Mouse (Mus musculus): ENCODE results near the gene Adgrl1. TPM values are rescaled to one million over a fixed set of nuclear protein-coding genes. Genes with fewer than 3 reads are reported as not detected.
A peak's percentile ranks its signal among the peaks of the same experiment; 100 is the strongest.

Gene Adgrl1
- polyA plus RNA-seq, 1 experiment from 2014 or later = 7.1 TPM

- no peaks in the 10 kb centered on the region for H3K36me3 ChIP-seq
- H3K4me2 ChIP-seq = no peak overlapping the region
- H3K27ac ChIP-seq = no peak overlapping the region
- no peak overlapping the region for H3K4me3 ChIP-seq
- 55% methylated on average over 2 of the region's 2 CpGs for WGBS
- H3K9me3 ChIP-seq (replicated peaks) = no peaks in the 10 kb centered on the region
- no peak for ATAC-seq (replicated peaks; ENCODE audit: insufficient number of reproducible peaks, insufficient read depth, low FRiP score, low read depth)
- H3K4me1 ChIP-seq (replicated peaks) = no peaks in the 10 kb centered on the region
- no peak overlapping the region for H3K9ac ChIP-seq
- peaks cover 3% of the 10 kb centered on the region; the same call in 1 of the 2 replicates for H3K27me3 ChIP-seq
Measured at GRCm38 (mm10) chr8:83888409-83888808, 11.5 kb upstream of the Adgrl1 start.

GRCm38 (mm10) chr8:83892061-83892460, 7.8 kb upstream of the Adgrl1 start:
- Histone ChIP-seq H3K27me3 (peaks cover 31% of the 10 kb centered on the region), H3K9me3 (replicated peaks) (no peaks in the 10 kb centered on the region), H3K9ac (no peak overlapping the region), H3K4me3 (no peak overlapping the region), H3K27ac (no peak overlapping the region), H3K4me1 (replicated peaks) (peaks cover 2% of the 10 kb centered on the region), H3K4me2 (no peak overlapping the region), H3K36me3 (no peaks in the 10 kb centered on the region)
- ATAC-seq (replicated peaks; ENCODE audit: insufficient number of reproducible peaks, insufficient read depth, low FRiP score, low read depth) = no peak
- WGBS = 51% methylated on average over 4 of the region's 4 CpGs

- under 1% methylated on average over 5 of the region's 5 CpGs for WGBS
- no peak overlapping the region for H3K27ac ChIP-seq
- no peak for ATAC-seq (replicated peaks; ENCODE audit: insufficient number of reproducible peaks, insufficient read depth, low FRiP score, low read depth)
Measured at GRCm38 (mm10) chr8:83893915-83894314, 6.0 kb upstream of the Adgrl1 start.

GRCm38 (mm10) chr8:83895894-83896293, 4.0 kb upstream of the Adgrl1 start:
- Histone ChIP-seq H3K4me1 (replicated peaks) (peaks cover 19% of the 10 kb centered on the region), H3K27me3 (peaks cover 33% of the 10 kb centered on the region), H3K9me3 (replicated peaks) (no peaks in the 10 kb centered on the region), H3K36me3 (no peaks in the 10 kb centered on the region), H3K9ac (no peak overlapping the region), H3K27ac (no peak overlapping the region), H3K4me2 (no peak overlapping the region), H3K4me3 (no peak overlapping the region)
- 9% methylated on average over 5 of the region's 5 CpGs for WGBS
- ATAC-seq (replicated peaks; ENCODE audit: insufficient number of reproducible peaks, insufficient read depth, low FRiP score, low read depth) = no peak

More at GRCm38 (mm10) chr8:83893915-83894314, 6.0 kb upstream of the Adgrl1 start:
- H3K4me1 ChIP-seq (replicated peaks) = peaks cover 14% of the 10 kb centered on the region
- no peaks in the 10 kb centered on the region for H3K9me3 ChIP-seq (replicated peaks)
- peaks cover 33% of the 10 kb centered on the region for H3K27me3 ChIP-seq
- no peak overlapping the region for H3K9ac ChIP-seq
- H3K4me3 ChIP-seq = no peak overlapping the region
- no peaks in the 10 kb centered on the region for H3K36me3 ChIP-seq
- no peak overlapping the region for H3K4me2 ChIP-seq

GRCm38 (mm10) chr8:83896461-83896860, 3.4 kb upstream of the Adgrl1 start:
- H3K4me1 ChIP-seq (replicated peaks) = peaks cover 25% of the 10 kb centered on the region
- peaks cover 33% of the 10 kb centered on the region for H3K27me3 ChIP-seq
- no peaks in the 10 kb centered on the region for H3K9me3 ChIP-seq (replicated peaks)
- no peak for ATAC-seq (replicated peaks; ENCODE audit: insufficient number of reproducible peaks, insufficient read depth, low FRiP score, low read depth)
- no peak overlapping the region; the same call in 1 of the 2 replicates for H3K4me3 ChIP-seq
- H3K9ac ChIP-seq = no peak overlapping the region
- no peak overlapping the region for H3K4me2 ChIP-seq
- H3K36me3 ChIP-seq = no peaks in the 10 kb centered on the region
- H3K27ac ChIP-seq = no peak overlapping the region
- 82% methylated on average over 7 of the region's 7 CpGs for WGBS

GRCm38 (mm10) chr8:83897211-83897610, 2.7 kb upstream of the Adgrl1 start:
- no peak for ATAC-seq (replicated peaks; ENCODE audit: insufficient number of reproducible peaks, insufficient read depth, low FRiP score, low read depth)
- Histone ChIP-seq H3K36me3 (no peaks in the 10 kb centered on the region), H3K4me1 (replicated peaks) (peaks cover 32% of the 10 kb centered on the region), H3K9ac (peak overlapping the region; percentile 36; the same call in 1 of the 2 replicates), H3K9me3 (replicated peaks) (no peaks in the 10 kb centered on the region), H3K27me3 (peaks cover 33% of the 10 kb centered on the region), H3K27ac (no peak overlapping the region), H3K4me3 (peak overlapping the region; percentile 33), H3K4me2 (peak overlapping the region; percentile 71)
- WGBS = 3% methylated on average over 26 of the region's 26 CpGs

GRCm38 (mm10) chr8:83898456-83898855, 1.4 kb upstream of the Adgrl1 start:
- peaks cover 45% of the 10 kb centered on the region for H3K4me1 ChIP-seq (replicated peaks)
- H3K36me3 ChIP-seq = no peaks in the 10 kb centered on the region
- peak overlapping the region; percentile 94 for H3K4me3 ChIP-seq
- peak overlapping the region; percentile 96 for H3K27ac ChIP-seq
- no peak for ATAC-seq (replicated peaks; ENCODE audit: insufficient number of reproducible peaks, insufficient read depth, low FRiP score, low read depth)
- 13% methylated on average over 10 of the region's 10 CpGs for WGBS
- peaks cover 29% of the 10 kb centered on the region for H3K27me3 ChIP-seq
- H3K9ac ChIP-seq = 0 out of 2 replicates have a peak overlapping the region, but pooled peaks have one; percentile 28
- no peaks in the 10 kb centered on the region for H3K9me3 ChIP-seq (replicated peaks)
- peak overlapping the region; percentile 99 for H3K4me2 ChIP-seq

GRCm38 (mm10) chr8:83898985-83899362, 931 bp upstream of the Adgrl1 start:
- peak; percentile 40 for ATAC-seq (replicated peaks; ENCODE audit: insufficient number of reproducible peaks, insufficient read depth, low FRiP score, low read depth)
- Histone ChIP-seq H3K4me3 (peak overlapping the region; percentile 94), H3K36me3 (no peaks in the 10 kb centered on the region), H3K4me1 (replicated peaks) (peaks cover 50% of the 10 kb centered on the region), H3K27me3 (peaks cover 25% of the 10 kb centered on the region), H3K9ac (peak overlapping the region; percentile 92; the same call in 1 of the 2 replicates), H3K27ac (peak overlapping the region; percentile 96), H3K4me2 (peak overlapping the region; percentile 99), H3K9me3 (replicated peaks) (no peaks in the 10 kb centered on the region)
- 2% methylated on average over 13 of the region's 13 CpGs for WGBS

- Histone ChIP-seq H3K27me3 (peaks cover 12% of the 10 kb centered on the region), H3K4me2 (peak overlapping the region; percentile 99), H3K4me1 (replicated peaks) (peaks cover 59% of the 10 kb centered on the region), H3K27ac (peak overlapping the region; percentile 96), H3K9ac (peak overlapping the region; percentile 92), H3K4me3 (peak overlapping the region; percentile 94), H3K9me3 (replicated peaks) (no peaks in the 10 kb centered on the region), H3K36me3 (no peaks in the 10 kb centered on the region)
- peak; percentile 1; the same call in 1 of the 2 replicates for ATAC-seq (replicated peaks; ENCODE audit: insufficient number of reproducible peaks, insufficient read depth, low FRiP score, low read depth)
- under 1% methylated on average over 67 of the region's 100 CpGs for WGBS
Measured at GRCm38 (mm10) chr8:83900266-83900956, 506 bp downstream of the Adgrl1 start.

- Histone ChIP-seq H3K4me1 (replicated peaks) (peaks cover 62% of the 10 kb centered on the region), H3K27ac (peak overlapping the region; percentile 96)
- 0% methylated on average over 26 of the region's 40 CpGs for WGBS
Measured at GRCm38 (mm10) chr8:83900957-83901270, 1.0 kb downstream of the Adgrl1 start.

GRCm38 (mm10) chr8:83901566-83902485, 1.9 kb downstream of the Adgrl1 start:
- Histone ChIP-seq H3K4me1 (replicated peaks) (peaks cover 62% of the 10 kb centered on the region), H3K9ac (peak overlapping the region; percentile 92), H3K36me3 (0 out of 2 replicates have a peak, but pooled peaks cover 4% of the 10 kb centered on the region), H3K4me2 (peak overlapping the region; percentile 99), H3K4me3 (peak overlapping the region; percentile 94), H3K27me3 (peaks cover 4% of the 10 kb centered on the region), H3K27ac (no peak overlapping the region), H3K9me3 (replicated peaks) (no peaks in the 10 kb centered on the region)
- no peak for ATAC-seq (replicated peaks; ENCODE audit: insufficient number of reproducible peaks, insufficient read depth, low FRiP score, low read depth)
- 17% methylated on average over 14 of the region's 14 CpGs for WGBS

More at GRCm38 (mm10) chr8:83900957-83901270, 1.0 kb downstream of the Adgrl1 start:
- Histone ChIP-seq H3K9me3 (replicated peaks) (no peaks in the 10 kb centered on the region), H3K27me3 (peaks cover 8% of the 10 kb centered on the region), H3K36me3 (0 out of 2 replicates have a peak, but pooled peaks cover 3% of the 10 kb centered on the region), H3K4me2 (peak overlapping the region; percentile 99), H3K9ac (peak overlapping the region; percentile 92), H3K4me3 (peak overlapping the region; percentile 94)
- no peak for ATAC-seq (replicated peaks; ENCODE audit: insufficient number of reproducible peaks, insufficient read depth, low FRiP score, low read depth)
